Mouse (Mus musculus) heart, postnatal 0 days (tissue): ENCODE measurements at regions not wholly inside any gene's neighbourhood (a gene's known extent, or its start where the extent isn't known, plus 50 kb on each side); places are given as distances from the start of the nearest gene placed in this dataset.

Source experiments
- ATAC-seq: fragments of 200-750 bp; cut with Nextera tagmentation; 2 replicates; pipeline ENCODE4 v1.8.0; 2017; ENCODE audit warnings: low read depth, moderate number of reproducible peaks, moderate library complexity; ENCODE audit not compliant: insufficient read depth
- DNase-seq: peaks from one replicate; pipeline ENCODE4 v3.0.0-alpha.2; 2016; ENCODE audit warnings: low spot score
- H3K27ac ChIP-seq: fragments of 300-500 bp; sonication (generic); 2 replicates; pipeline ENCODE4 v1.5.1; 2014; ENCODE audit warnings: low read depth, mild to moderate bottlenecking
- H3K27me3 ChIP-seq: fragments of 300-500 bp; sonication (generic); 2 replicates; pipeline ENCODE4 v1.6.1; 2014; ENCODE audit warnings: low read length, mixed read lengths; ENCODE audit not compliant: control insufficient read depth, insufficient read depth
- H3K36me3 ChIP-seq: fragments of 300-500 bp; sonication (generic); replicated peaks from 2 replicates; pipeline ENCODE4 v1.6.1; 2014; ENCODE audit warnings: low read length, mixed read lengths; ENCODE audit not compliant: control insufficient read depth, insufficient read depth
- H3K4me1 ChIP-seq: fragments of 300-500 bp; sonication (generic); 2 replicates; pipeline ENCODE4 v1.6.1; 2014; ENCODE audit warnings: antibody characterized with exemption; ENCODE audit not compliant: control insufficient read depth, insufficient read depth
- H3K4me2 ChIP-seq: fragments of 300-500 bp; sonication (generic); 2 replicates; pipeline ENCODE4 v1.6.1; 2014; ENCODE audit warnings: low read depth, mild to moderate bottlenecking, low read length, moderate library complexity
- H3K4me3 ChIP-seq: fragments of 300-500 bp; sonication (generic); 2 replicates; pipeline ENCODE4 v1.5.1; 2014; ENCODE audit warnings: low read depth, low read length
- H3K9ac ChIP-seq: fragments of 300-500 bp; sonication (generic); replicated peaks from 2 replicates; pipeline ENCODE4 v1.6.1; 2014; ENCODE audit warnings: low read depth, low read length, mixed read lengths
- H3K9me3 ChIP-seq: fragments of 300-500 bp; sonication (generic); replicated peaks from 2 replicates; pipeline ENCODE4 v1.6.1; 2016; ENCODE audit warnings: low read length; ENCODE audit not compliant: control insufficient read depth
- CTCF ChIP-seq: IDR thresholded peaks from 2 replicates; pipeline ENCODE4 v1.5.1; 2016; ENCODE audit warnings: antibody characterized with exemption, control low read depth, low read depth
- EP300 ChIP-seq: IDR thresholded peaks from 2 replicates; pipeline ENCODE4 v1.6.1; 2016; ENCODE audit warnings: antibody characterized with exemption, low read depth
- WGBS: fragments of 180-500 bp; shearing (Covaris S2); extraction: QIAGEN DNeasy Blood & Tissue Kit; methylation state at CpG from one replicate; pipeline ENCODE4 v1.1.7; 2014; 5-methylcytosine and 5-hydroxymethylcytosine counted together

GRCm38 (mm10) chr11:71897551-71897950, 139.8 kb downstream of the Aipl1 start:
- H3K4me2 ChIP-seq = no peak overlapping the region
- 30% methylated on average over 2 of the region's 2 CpGs for WGBS
- H3K9me3 ChIP-seq = no peaks in the 10 kb centered on the region
- H3K27ac ChIP-seq = no peak overlapping the region
- H3K9ac ChIP-seq = no peak overlapping the region
- no peaks in the 10 kb centered on the region for H3K27me3 ChIP-seq
- DNase-seq = no peak
- H3K4me1 ChIP-seq = no peaks in the 10 kb centered on the region
- ATAC-seq = no peak
- no peak overlapping the region for H3K4me3 ChIP-seq
- H3K36me3 ChIP-seq = no peaks in the 10 kb centered on the region
- TF ChIP-seq EP300 (no peak), CTCF (no peak)

GRCm38 (mm10) chr11:71897141-71897540, 140.2 kb downstream of the Aipl1 start:
- Histone ChIP-seq H3K4me2 (no peak overlapping the region), H3K9me3 (no peaks in the 10 kb centered on the region), H3K36me3 (no peaks in the 10 kb centered on the region), H3K9ac (no peak overlapping the region), H3K27me3 (no peaks in the 10 kb centered on the region), H3K27ac (no peak overlapping the region), H3K4me3 (no peak overlapping the region), H3K4me1 (no peaks in the 10 kb centered on the region)
- WGBS = 40% methylated on average over 3 of the region's 3 CpGs
- DNase-seq = no peak
- ATAC-seq = no peak
- no peak for TF ChIP-seq CTCF

- no peak for ATAC-seq
- H3K27me3 ChIP-seq = no peaks in the 10 kb centered on the region
- no peak overlapping the region for H3K4me2 ChIP-seq
- H3K27ac ChIP-seq = no peak overlapping the region
- WGBS = 85% methylated on average over 1 of the region's 1 CpGs
- no peak for DNase-seq
- H3K9me3 ChIP-seq = no peaks in the 10 kb centered on the region
- no peak overlapping the region for H3K4me3 ChIP-seq
- no peaks in the 10 kb centered on the region for H3K4me1 ChIP-seq
- no peaks in the 10 kb centered on the region for H3K36me3 ChIP-seq
- no peak for TF ChIP-seq EP300
- TF ChIP-seq CTCF = no peak
- H3K9ac ChIP-seq = no peak overlapping the region
Observed at GRCm38 (mm10) chr11:71891181-71891580, 141.5 kb downstream of the Wscd1 start.

GRCm38 (mm10) chr11:71889161-71889560, 139.4 kb downstream of the Wscd1 start:
- no peak for DNase-seq
- Histone ChIP-seq H3K27me3 (no peaks in the 10 kb centered on the region), H3K4me1 (no peaks in the 10 kb centered on the region), H3K4me3 (no peak overlapping the region), H3K9ac (no peak overlapping the region), H3K36me3 (no peaks in the 10 kb centered on the region), H3K27ac (no peak overlapping the region), H3K4me2 (no peak overlapping the region), H3K9me3 (no peaks in the 10 kb centered on the region)
- ATAC-seq = no peak
- WGBS = 80% methylated on average over 4 of the region's 4 CpGs
- TF ChIP-seq EP300 (no peak), CTCF (no peak)

- WGBS = 54% methylated on average over 4 of the region's 4 CpGs
- no peak for DNase-seq
Observed at GRCm38 (mm10) chr11:71887211-71887610, 137.5 kb downstream of the Wscd1 start.

GRCm38 (mm10) chr11:71886771-71887170, 137.1 kb downstream of the Wscd1 start:
- Histone ChIP-seq H3K9ac (no peak overlapping the region), H3K4me1 (no peaks in the 10 kb centered on the region), H3K4me2 (no peak overlapping the region), H3K27ac (no peak overlapping the region), H3K4me3 (no peak overlapping the region), H3K36me3 (no peaks in the 10 kb centered on the region), H3K9me3 (no peaks in the 10 kb centered on the region), H3K27me3 (no peaks in the 10 kb centered on the region)
- no peak for DNase-seq
- TF ChIP-seq CTCF (no peak), EP300 (no peak)
- WGBS = 64% methylated on average over 4 of the region's 4 CpGs
- ATAC-seq = no peak

More at GRCm38 (mm10) chr11:71887211-71887610, 137.5 kb downstream of the Wscd1 start:
- Histone ChIP-seq H3K36me3 (no peaks in the 10 kb centered on the region), H3K4me1 (no peaks in the 10 kb centered on the region), H3K4me2 (no peak overlapping the region), H3K27ac (no peak overlapping the region), H3K9me3 (no peaks in the 10 kb centered on the region), H3K9ac (no peak overlapping the region), H3K4me3 (no peak overlapping the region), H3K27me3 (no peaks in the 10 kb centered on the region)
- TF ChIP-seq CTCF (no peak), EP300 (no peak)
- ATAC-seq = no peak
